Mouse (Mus musculus) NIH3T3 (cell line): ENCODE results near the gene Nkx2-3.

Experiments
- DNase-seq: peaks from one replicate; pipeline ENCODE4 v3.0.0-alpha.2; 2012; ENCODE audit warnings: low read depth

The Nkx2-3 gene

GRCm38 (mm10) chr19:43619916-43620479, 7.9 kb downstream of the Nkx2-3 start:
- no peak for DNase-seq

DNA sequence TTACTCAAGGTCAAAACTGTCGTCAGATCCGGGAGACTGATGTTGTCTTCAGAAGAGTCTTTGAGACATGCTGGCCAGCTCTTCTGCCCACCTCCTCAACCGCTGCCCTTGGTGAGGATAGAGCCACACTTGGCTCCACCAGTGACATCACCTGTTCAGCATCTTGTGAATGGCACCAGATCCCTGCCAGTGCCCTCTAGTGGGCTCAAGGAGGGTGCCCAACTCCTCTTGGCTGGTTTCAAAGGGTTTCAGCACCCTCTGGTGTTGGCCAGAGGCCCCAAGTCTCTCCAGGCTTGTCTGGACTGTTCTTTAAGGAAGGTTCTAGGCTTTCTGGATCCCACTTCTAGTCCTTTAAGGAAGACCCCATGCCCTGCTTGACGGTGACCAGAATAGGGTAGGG, 11.8 kb downstream of the Nkx2-3 start:
- peak; percentile 91 for DNase-seq

DNA sequence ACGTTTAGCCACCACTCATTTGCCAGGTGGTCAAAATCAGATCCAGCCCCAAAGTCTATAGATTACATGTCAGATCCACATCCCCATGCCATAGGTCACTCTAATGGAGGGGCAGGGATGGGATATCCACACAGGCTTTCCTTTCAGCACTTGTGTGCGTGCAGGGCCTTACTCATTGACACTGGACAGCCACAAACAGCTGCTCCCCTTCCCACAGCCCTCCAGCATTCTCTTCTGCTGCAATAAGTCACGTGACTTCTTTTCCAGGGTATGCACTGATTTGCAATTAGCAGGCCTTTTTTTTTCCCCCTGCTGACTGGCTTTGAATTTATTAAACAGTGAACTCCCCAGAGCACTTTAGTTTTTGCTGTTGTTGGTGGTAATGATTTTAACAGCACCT, 14.0 kb downstream of the Nkx2-3 start:
- no peak for DNase-seq

DNA sequence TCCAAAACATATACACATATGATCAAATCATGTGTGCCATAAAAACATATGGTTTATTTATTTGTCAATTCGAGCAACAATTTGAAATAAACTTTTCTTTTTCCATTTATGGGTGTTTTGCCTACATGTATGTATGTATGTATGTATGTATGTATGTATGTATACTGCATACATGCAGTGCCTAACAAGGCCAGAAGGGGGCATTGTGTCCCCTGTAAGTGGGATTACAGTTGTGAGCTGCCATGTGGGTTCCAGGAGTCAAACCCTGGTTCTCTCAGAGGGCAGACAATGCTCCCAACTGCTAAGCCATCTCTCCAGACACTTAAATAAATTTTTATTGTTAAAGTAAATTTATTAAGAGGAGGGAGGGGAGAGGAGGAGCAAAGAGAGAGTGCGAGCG, 15.2 kb downstream of the Nkx2-3 start:
- DNase-seq: no peak

GRCm38 (mm10) chr19:43629088-43629487, 17.0 kb downstream of the Nkx2-3 start:
- DNase-seq: no peak

DNA sequence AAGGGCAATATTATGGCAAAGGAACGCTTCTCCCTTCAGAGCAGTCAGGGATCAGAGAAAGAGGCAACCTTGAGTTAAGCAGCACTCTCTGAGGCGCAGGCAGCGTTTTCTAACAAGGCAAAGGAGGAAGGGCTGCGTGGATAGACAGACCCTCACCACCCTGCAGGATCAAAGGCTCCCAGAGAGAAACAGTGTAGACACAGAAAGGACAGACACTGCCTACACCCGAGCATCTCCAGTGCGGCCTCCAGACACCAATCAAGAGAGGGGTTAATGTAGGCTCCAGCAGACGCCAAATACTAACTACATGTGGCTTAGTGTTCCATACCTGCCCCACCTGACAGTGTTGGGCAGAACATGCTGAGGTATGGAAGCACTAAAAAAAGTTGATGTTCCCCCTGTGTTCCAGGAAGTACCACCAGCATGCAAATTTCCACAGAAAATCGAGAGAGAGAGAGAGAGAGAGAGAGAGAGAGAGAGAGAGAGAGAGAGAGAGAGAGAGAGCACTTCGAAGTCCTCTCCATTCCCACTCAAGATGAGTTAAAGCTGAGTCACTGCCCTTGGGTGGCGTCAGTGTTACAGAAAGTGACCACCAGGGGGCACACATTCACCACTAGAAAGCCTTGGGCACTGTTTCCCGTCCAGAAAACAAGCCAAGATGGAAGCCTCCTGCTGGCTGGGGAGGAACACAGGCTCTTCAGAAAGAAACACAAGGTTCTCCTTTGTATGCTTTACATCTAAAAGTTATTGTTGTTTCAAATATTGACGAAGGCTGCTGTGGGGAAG, 18.5 kb downstream of the Nkx2-3 start:
- DNase-seq: peak; percentile 99

DNA sequence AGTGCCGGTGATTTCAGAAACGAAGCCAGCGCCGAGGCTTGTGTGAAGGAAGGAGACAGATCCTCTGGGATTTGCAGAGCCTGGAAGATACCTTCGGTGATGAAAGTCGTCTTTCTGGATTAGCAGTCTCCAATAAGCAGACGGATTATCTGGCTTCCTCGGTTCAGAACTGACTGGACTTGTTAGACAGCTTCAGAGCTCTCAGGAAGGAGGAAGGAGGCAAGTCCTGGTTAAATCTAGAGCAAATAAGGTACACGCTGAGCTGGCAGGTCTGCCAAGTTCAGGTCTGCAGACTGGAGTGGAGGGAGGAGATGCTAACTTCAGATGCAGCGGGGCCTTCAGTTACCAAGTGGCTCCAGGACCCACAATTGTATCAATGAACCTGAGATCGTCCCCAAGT, 29.7 kb downstream of the Nkx2-3 start:
- no peak for DNase-seq

- no peak for DNase-seq
Measured at GRCm38 (mm10) chr19:43642843-43643242, 30.7 kb downstream of the Nkx2-3 start.

- no peak for DNase-seq
Measured at GRCm38 (mm10) chr19:43645508-43645907, 33.4 kb downstream of the Nkx2-3 start.

DNA sequence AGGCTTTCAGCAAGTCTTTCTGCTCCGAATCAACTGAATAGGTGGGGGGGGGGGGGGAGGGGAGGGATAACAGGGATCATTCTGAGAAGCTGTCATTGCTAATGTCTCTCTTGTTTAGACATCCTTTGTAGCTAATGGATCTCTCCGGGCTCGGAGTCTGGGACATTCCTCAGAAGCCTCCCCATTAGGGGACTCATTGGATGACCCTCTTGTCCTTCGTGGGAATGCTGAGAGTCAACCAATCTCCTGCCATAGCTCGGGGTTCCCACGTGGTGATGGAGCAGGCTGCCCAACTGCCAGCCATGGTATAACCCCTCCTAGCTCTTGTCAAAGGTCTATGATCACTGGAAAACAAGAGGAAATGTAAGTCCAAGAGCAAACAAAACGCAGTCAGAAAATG, 34.7 kb downstream of the Nkx2-3 start:
- no peak for DNase-seq

DNA sequence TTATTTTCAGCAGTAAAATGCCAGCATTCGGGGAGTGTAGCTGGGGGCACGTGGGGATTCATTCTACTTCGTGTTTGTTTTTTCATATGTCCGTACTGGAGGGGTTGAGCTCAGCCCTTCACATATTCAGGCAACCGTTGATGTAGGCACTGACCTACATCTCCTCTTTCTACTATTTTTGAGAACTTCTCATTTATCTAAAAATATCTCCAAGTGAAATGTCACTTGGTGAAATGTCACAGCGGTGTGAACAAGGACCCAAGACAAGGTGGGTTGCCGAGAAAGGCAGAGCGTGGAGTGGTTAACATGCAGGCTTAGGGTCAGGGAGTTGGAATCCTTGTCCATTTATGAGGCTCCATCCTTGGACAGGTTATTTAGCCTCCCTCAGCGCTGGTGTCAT, 35.1 kb downstream of the Nkx2-3 start:
- no peak for DNase-seq

DNA sequence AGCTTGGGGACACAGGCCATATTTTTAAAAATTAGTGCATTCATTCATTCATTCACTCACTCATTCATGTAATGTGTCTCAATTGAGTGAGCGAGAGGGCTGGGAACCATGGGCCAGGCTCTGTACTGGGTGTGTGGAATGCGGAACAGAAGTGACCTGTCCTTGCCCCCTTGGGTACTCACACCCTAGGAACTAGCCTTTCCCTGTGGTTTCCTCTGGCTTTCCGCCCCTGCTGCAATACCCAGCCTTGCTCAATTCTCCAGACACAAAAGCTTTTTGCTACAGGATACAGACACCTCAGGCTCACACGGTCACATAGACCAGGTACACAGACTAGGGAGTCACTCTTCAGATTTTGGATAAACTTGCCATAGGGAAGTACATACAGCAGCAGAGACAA, 36.2 kb downstream of the Nkx2-3 start:
- DNase-seq: no peak

GRCm38 (mm10) chr19:43651241-43651785, 39.2 kb downstream of the Nkx2-3 start:
- DNase-seq: no peak

GRCm38 (mm10) chr19:43655735-43656492, 43.8 kb downstream of the Nkx2-3 start:
- peak; percentile 96 for DNase-seq

GRCm38 (mm10) chr19:43659632-43660031, 47.5 kb downstream of the Nkx2-3 start:
- no peak for DNase-seq

DNA sequence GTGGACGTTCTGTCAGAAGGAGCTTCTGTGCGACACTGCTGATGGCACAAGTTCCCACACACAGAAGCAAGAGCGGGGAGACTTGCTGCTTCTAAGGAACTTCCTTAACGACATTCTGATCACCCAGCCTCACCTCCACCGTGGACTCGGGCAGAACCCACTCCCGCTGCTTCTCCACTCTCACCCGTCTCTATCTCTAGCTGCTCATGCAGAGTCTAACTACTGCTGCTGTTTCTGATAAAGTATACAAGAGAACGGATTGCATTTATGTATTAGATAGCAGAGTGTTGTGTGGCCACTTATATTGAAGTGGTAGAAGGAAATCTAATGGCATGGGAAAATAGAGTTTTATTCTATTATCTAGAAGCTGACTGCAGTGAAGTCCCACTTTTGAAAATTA, 48.6 kb downstream of the Nkx2-3 start:
- no peak for DNase-seq

GRCm38 (mm10) chr19:43662176-43662967, 50.2 kb downstream of the Nkx2-3 start:
- DNase-seq: no peak

DNA sequence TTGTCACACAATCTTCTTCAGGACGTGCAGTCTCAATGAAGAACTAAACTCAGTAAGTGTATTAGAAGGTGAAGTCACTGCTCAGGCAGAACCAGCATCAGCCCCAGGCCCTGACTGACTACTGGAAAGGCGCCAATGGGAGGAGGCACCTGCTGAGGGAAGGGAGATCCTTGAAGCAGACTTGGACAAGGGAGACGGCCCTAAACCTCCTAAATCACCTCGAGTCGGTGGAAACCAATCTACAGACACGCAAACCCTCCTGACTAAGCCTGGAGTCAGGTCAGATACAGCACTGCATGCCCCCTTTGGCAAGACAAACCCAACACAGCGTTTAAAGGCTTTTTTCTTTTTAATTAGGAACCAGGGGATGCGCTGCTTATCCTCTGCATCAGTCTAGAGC, 51.3 kb downstream of the Nkx2-3 start:
- no peak for DNase-seq
